Mouse (Mus musculus): ENCODE data around the gene Gm21883.
"Not testable (repeated sequence)": the region's sequence is repeated elsewhere in the genome, so short reads cannot be mapped to it uniquely, and the experiment has no call there.

Gm21883 gene

DNA sequence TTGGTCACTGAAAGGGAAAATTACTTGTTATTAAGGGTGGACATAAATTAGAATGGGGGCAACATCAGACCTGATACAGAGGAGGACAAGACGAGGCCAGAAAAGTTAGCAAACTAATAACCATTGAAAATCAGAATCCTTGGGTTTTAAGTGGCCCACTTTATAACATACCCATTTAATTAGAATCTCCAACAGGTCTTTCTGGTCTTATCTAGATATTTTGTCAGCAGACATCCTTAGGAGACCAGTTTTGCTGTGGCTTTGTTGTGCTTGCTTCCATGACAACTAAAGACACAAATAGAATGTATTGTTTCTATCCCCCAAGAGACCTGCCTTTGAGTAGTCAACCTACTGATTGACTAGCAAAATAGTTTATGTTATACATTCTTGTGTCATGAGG is at the start of gene Gm21883:
TSS of gene Gm21883 (minus strand) at position 101 of the 400 bp plus-strand sequence.
- DNase-seq: not testable (repeated sequence)

DNA sequence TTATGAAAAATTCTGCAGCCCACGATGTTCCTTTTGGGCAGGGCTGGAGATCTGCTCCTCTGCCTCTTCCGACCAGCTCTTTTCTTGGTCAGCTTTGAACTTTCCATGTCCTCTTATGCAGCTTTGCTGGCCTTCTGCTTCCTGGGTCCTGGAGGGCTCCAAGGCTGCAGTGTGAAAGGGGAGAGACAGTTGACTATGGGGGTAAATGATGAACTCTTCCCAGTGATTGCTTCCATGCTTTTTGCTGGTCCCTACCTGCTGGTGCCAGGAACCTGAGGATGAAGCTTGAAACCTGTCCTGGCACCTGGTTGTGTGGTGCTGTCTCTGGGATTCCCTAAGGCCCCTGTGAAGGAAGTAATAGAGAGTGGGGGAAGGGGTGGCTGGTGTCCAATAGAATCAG is 44.7 kb upstream of the Gm21883 start, which contains the start of gene Spin2e:
TSS of gene Spin2e (minus strand) at position 101 of the 400 bp plus-strand sequence.
- DNase-seq: not testable (repeated sequence)
